1 mouse cellular context compared by ENCODE assay signal in genomic region chr3:60974944-60975343, GRCm38 (mm10).
TF ChIP-seq lines count a peak whose summit lies in the region.

No protein-coding gene starts in this region.

TF ChIP-seq in CH12.LX, 34 proteins besides CTCF, POLR2A, EP300 and RAD21 (continued from another document):
- TF ChIP-seq MXI1 (IDR thresholded peaks at IDR 0.05; ENCODE audit: low read depth, low read length), result no peak
- TF ChIP-seq MAFK (IDR thresholded peaks at IDR 0.05; ENCODE audit: insufficient replicate concordance, low read length), result no peak
- TF ChIP-seq CHD1 (IDR thresholded peaks at IDR 0.05; ENCODE audit: low read depth, low read length), result no peak
- no peak for TF ChIP-seq JUND (conservative IDR thresholded peaks at IDR 0.05; ENCODE audit: low read depth, low read length)
- TF ChIP-seq SMC3 (IDR thresholded peaks at IDR 0.05; ENCODE audit: low read depth, low read length), result no peak
